7 mouse cellular contexts compared by ENCODE assay signal in genomic region chr8:107425230-107425597, GRCm38 (mm10). TPM values are rescaled to one million over a fixed set of nuclear protein-coding genes. Genes with fewer than 3 reads are reported as not detected.
DNase-seq lines count a peak whose midpoint lies in the region; ATAC-seq and TF ChIP-seq lines count a peak whose summit lies in the region.

No protein-coding gene starts in this region.

- no peak overlapping the region for H3K4me2 ChIP-seq in midbrain, embryonic 14.5 days (ENCODE audit: low read length)
- H3K4me2 ChIP-seq in forebrain, embryonic 16.5 days (ENCODE audit: low read length): 0 out of 2 replicates have a peak overlapping the region, but pooled peaks have one; percentile 12
- peak overlapping the region; percentile 73 for H3K4me2 ChIP-seq in limb, embryonic 14.5 days (replicated peaks; ENCODE audit: low read depth, low read length, severe bottlenecking)
- peak overlapping the region; percentile 84; the same call in 1 of the 2 replicates for H3K4me2 ChIP-seq in stomach, embryonic 16.5 days (ENCODE audit: low read depth, low read length)

- DNase-seq in midbrain, embryonic 10.5 days (ENCODE audit: low spot score): no peak
- no peak for DNase-seq in midbrain, embryonic 14.5 days
- no peak for DNase-seq in limb, embryonic 14.5 days (ENCODE audit: low spot score)
- no peak for DNase-seq in cerebellum, adult 11-12 months
- DNase-seq in cerebellum, postnatal 10 days: no peak

- H3K36me3 ChIP-seq in midbrain, embryonic 10.5 days: peaks cover 34% of the 10 kb centered on the region
- H3K36me3 ChIP-seq in midbrain, embryonic 14.5 days (ENCODE audit: control insufficient read depth, insufficient read depth, low read length): peaks cover 17% of the 10 kb centered on the region
- H3K36me3 ChIP-seq in forebrain, embryonic 16.5 days (ENCODE audit: control insufficient read depth, insufficient read depth): peaks cover 6% of the 10 kb centered on the region
- peaks cover 23% of the 10 kb centered on the region for H3K36me3 ChIP-seq in limb, embryonic 14.5 days (ENCODE audit: control insufficient read depth, insufficient read depth, low read length)
- H3K36me3 ChIP-seq in stomach, embryonic 16.5 days (ENCODE audit: control insufficient read depth, insufficient read depth, low read length): no peaks in the 10 kb centered on the region

- H3K27ac ChIP-seq in midbrain, embryonic 10.5 days (replicated peaks): no peak overlapping the region
- no peak overlapping the region for H3K27ac ChIP-seq in midbrain, embryonic 14.5 days (replicated peaks; ENCODE audit: low read depth, low read length)
- H3K27ac ChIP-seq in forebrain, embryonic 16.5 days (ENCODE audit: low read length): no peak overlapping the region
- H3K27ac ChIP-seq in limb, embryonic 14.5 days (replicated peaks; ENCODE audit: low read depth, low read length): no peak overlapping the region
- H3K27ac ChIP-seq in stomach, embryonic 16.5 days (ENCODE audit: low read length): no peak overlapping the region

- peaks cover 18% of the 10 kb centered on the region for H3K4me1 ChIP-seq in midbrain, embryonic 10.5 days
- peaks cover 11% of the 10 kb centered on the region for H3K4me1 ChIP-seq in midbrain, embryonic 14.5 days (ENCODE audit: control insufficient read depth, insufficient read depth, low read length)
- H3K4me1 ChIP-seq in forebrain, embryonic 16.5 days (replicated peaks; ENCODE audit: control insufficient read depth, insufficient read depth, low read length): peaks cover 20% of the 10 kb centered on the region
- no peaks in the 10 kb centered on the region; the same call in 1 of the 2 replicates for H3K4me1 ChIP-seq in limb, embryonic 14.5 days (ENCODE audit: control insufficient read depth, insufficient read depth, low read length)
- peaks cover 16% of the 10 kb centered on the region for H3K4me1 ChIP-seq in stomach, embryonic 16.5 days (ENCODE audit: control insufficient read depth, insufficient read depth, low read length)

- TF ChIP-seq POLR2A in limb, embryonic 14.5 days (IDR thresholded peaks at IDR 0.05; ENCODE audit: borderline replicate concordance, extremely low read depth, insufficient read depth, insufficient read length): no peak

- no peaks in the 10 kb centered on the region for H3K9me3 ChIP-seq in midbrain, embryonic 10.5 days (replicated peaks)
- no peaks in the 10 kb centered on the region for H3K9me3 ChIP-seq in midbrain, embryonic 14.5 days (ENCODE audit: control insufficient read depth, low read length)
- no peaks in the 10 kb centered on the region for H3K9me3 ChIP-seq in forebrain, embryonic 16.5 days (ENCODE audit: control insufficient read depth, low read length)
- H3K9me3 ChIP-seq in limb, embryonic 14.5 days (ENCODE audit: control insufficient read depth, low read length): no peaks in the 10 kb centered on the region
- H3K9me3 ChIP-seq in stomach, embryonic 16.5 days (replicated peaks; ENCODE audit: control insufficient read depth, low read length): no peaks in the 10 kb centered on the region

- 49% methylated on average over 8 of the region's 8 CpGs for WGBS in midbrain, embryonic 10.5 days
- 50% methylated on average over 8 of the region's 8 CpGs for WGBS in midbrain, embryonic 14.5 days
- WGBS in forebrain, embryonic 16.5 days: 47% methylated on average over 8 of the region's 8 CpGs
- 46% methylated on average over 8 of the region's 8 CpGs for WGBS in limb, embryonic 14.5 days
- 45% methylated on average over 8 of the region's 8 CpGs for WGBS in stomach, embryonic 16.5 days

- no peak overlapping the region for H3K9ac ChIP-seq in midbrain, embryonic 14.5 days (replicated peaks; ENCODE audit: low read length)
- H3K9ac ChIP-seq in forebrain, embryonic 16.5 days (replicated peaks; ENCODE audit: low read depth, low read length): no peak overlapping the region
- H3K9ac ChIP-seq in limb, embryonic 14.5 days (ENCODE audit: low read depth, low read length, severe bottlenecking): no peak overlapping the region
- H3K9ac ChIP-seq in stomach, embryonic 16.5 days (ENCODE audit: low read length): no peak overlapping the region

- no peaks in the 10 kb centered on the region for H3K27me3 ChIP-seq in midbrain, embryonic 10.5 days (ENCODE audit: low read depth, poor library complexity, severe bottlenecking)
- H3K27me3 ChIP-seq in midbrain, embryonic 14.5 days (ENCODE audit: control insufficient read depth, insufficient read depth, low read length): no peaks in the 10 kb centered on the region
- H3K27me3 ChIP-seq in forebrain, embryonic 16.5 days (replicated peaks; ENCODE audit: control insufficient read depth, insufficient read depth, low read length): no peaks in the 10 kb centered on the region
- H3K27me3 ChIP-seq in limb, embryonic 14.5 days (ENCODE audit: control insufficient read depth, insufficient read depth, low read length): no peaks in the 10 kb centered on the region
- H3K27me3 ChIP-seq in stomach, embryonic 16.5 days (ENCODE audit: control insufficient read depth, insufficient read depth, low read length): no peaks in the 10 kb centered on the region

- peak overlapping the region; percentile 98 for H3K4me3 ChIP-seq in midbrain, embryonic 10.5 days
- H3K4me3 ChIP-seq in midbrain, embryonic 14.5 days (replicated peaks; ENCODE audit: low read depth, low read length): no peak overlapping the region
- no peak overlapping the region; the same call in 1 of the 2 replicates for H3K4me3 ChIP-seq in forebrain, embryonic 16.5 days (replicated peaks; ENCODE audit: low read length)
- H3K4me3 ChIP-seq in limb, embryonic 14.5 days (replicated peaks; ENCODE audit: low read length): peak overlapping the region; percentile 92
- H3K4me3 ChIP-seq in stomach, embryonic 16.5 days (replicated peaks; ENCODE audit: low read length): peak overlapping the region; percentile 91; the same call in 1 of the 2 replicates

- no peak for ATAC-seq in midbrain, embryonic 14.5 days (ENCODE audit: low FRiP score, low TSS enrichment)
- no peak for ATAC-seq in forebrain, embryonic 16.5 days
- 0 out of 2 replicates have a peak, but pooled peaks have one; percentile 7 for ATAC-seq in limb, embryonic 14.5 days (ENCODE audit: low FRiP score, low read depth)
- ATAC-seq in stomach, embryonic 16.5 days (ENCODE audit: insufficient read depth, low FRiP score): no peak

RNA-seq across cellular contexts. Expression of gene Nob1, which starts 0.4 kb away (rescaled TPM):
- polyA plus RNA-seq in midbrain, embryonic 10.5 days (2016; fragmentation: Nextera tagmentation; extraction: Ambion mirVana): 89.7 and 91.4 TPM in 2 replicates
- polyA plus RNA-seq in midbrain, embryonic 14.5 days (2014; fragmentation: Nextera tagmentation; extraction: Ambion mirVana): 52.0 and 60.3 TPM in 2 replicates
- 85.9 and 90.0 TPM in 2 replicates for polyA plus RNA-seq in forebrain, embryonic 16.5 days (2015; fragmentation: Nextera tagmentation; extraction: Ambion mirVana)
- polyA plus RNA-seq in limb, embryonic 14.5 days (2012; rRNA removed): 92.5 and 99.8 TPM in 2 replicates
- polyA plus RNA-seq in limb, embryonic 14.5 days (2014; fragmentation: Nextera tagmentation; extraction: Ambion mirVana): 51.8 and 57.2 TPM in 2 replicates
- 72.7 and 73.5 TPM in 2 replicates for polyA plus RNA-seq in stomach, embryonic 16.5 days (2015; fragmentation: Nextera tagmentation; extraction: Ambion mirVana)

RNA-seq across cellular contexts. Expression of gene Wwp2, which starts 11.0 kb away (rescaled TPM):
- 54.4 and 61.8 TPM in 2 replicates for polyA plus RNA-seq in midbrain, embryonic 10.5 days (2016; fragmentation: Nextera tagmentation; extraction: Ambion mirVana)
- 38.3 and 50.5 TPM in 2 replicates for polyA plus RNA-seq in midbrain, embryonic 14.5 days (2014; fragmentation: Nextera tagmentation; extraction: Ambion mirVana)
- polyA plus RNA-seq in forebrain, embryonic 16.5 days (2015; fragmentation: Nextera tagmentation; extraction: Ambion mirVana): 41.5 and 43.0 TPM in 2 replicates
- polyA plus RNA-seq in limb, embryonic 14.5 days (2012; rRNA removed): 315 and 409 TPM in 2 replicates
- polyA plus RNA-seq in limb, embryonic 14.5 days (2014; fragmentation: Nextera tagmentation; extraction: Ambion mirVana): 153 and 200 TPM in 2 replicates
- 36.2 and 36.5 TPM in 2 replicates for polyA plus RNA-seq in stomach, embryonic 16.5 days (2015; fragmentation: Nextera tagmentation; extraction: Ambion mirVana)

RNA-seq across cellular contexts. Expression of gene Nqo1, which starts 22.2 kb away (rescaled TPM):
- 5.6 and 7.3 TPM in 2 replicates for polyA plus RNA-seq in midbrain, embryonic 10.5 days (2016; fragmentation: Nextera tagmentation; extraction: Ambion mirVana)
- 3.2 and 4.6 TPM in 2 replicates for polyA plus RNA-seq in midbrain, embryonic 14.5 days (2014; fragmentation: Nextera tagmentation; extraction: Ambion mirVana)
- 3.8 TPM in 2 replicates for polyA plus RNA-seq in forebrain, embryonic 16.5 days (2015; fragmentation: Nextera tagmentation; extraction: Ambion mirVana)
- 9.6 and 11.0 TPM in 2 replicates for polyA plus RNA-seq in limb, embryonic 14.5 days (2012; rRNA removed)
- 15.0 and 17.0 TPM in 2 replicates for polyA plus RNA-seq in limb, embryonic 14.5 days (2014; fragmentation: Nextera tagmentation; extraction: Ambion mirVana)
- polyA plus RNA-seq in stomach, embryonic 16.5 days (2015; fragmentation: Nextera tagmentation; extraction: Ambion mirVana): 25.0 and 34.2 TPM in 2 replicates

Comparison
In these comparisons a context has a peak if more than half of its experiments do, and no peak if none do; other contexts are left out.
1. H3K4me3 ChIP-seq: peak in midbrain, embryonic 10.5 days (single experiment), limb, embryonic 14.5 days (single experiment) and stomach, embryonic 16.5 days (single experiment); none in midbrain, embryonic 14.5 days (single experiment) and forebrain, embryonic 16.5 days (single experiment).